Mouse (Mus musculus) layer of hippocampus, adult 2 months (tissue): Measurements from ENCODE around the gene Glis3. TPM values are rescaled to one million over a fixed set of nuclear protein-coding genes. Genes with fewer than 3 reads are reported as not detected.

Source experiments
- DNase-seq, 2 experiments: peaks; one replicate each; pipeline ENCODE4 v3.0.0; 2022; ENCODE audit warnings: low spot score in 2 of 2
- H3K27ac ChIP-seq: fragments of 200-600 bp; 2 replicates; pipeline ENCODE4 v1.8.1; 2022
- H3K4me3 ChIP-seq: fragments of 200-600 bp; 2 replicates; pipeline ENCODE4 v1.8.1; 2022; ENCODE audit warnings: mild to moderate bottlenecking
- CTCF ChIP-seq: fragments of 200-600 bp; conservative IDR thresholded peaks from 2 replicates; pipeline ENCODE4 v1.8.1; 2022; ENCODE audit warnings: antibody characterized with exemption, mild to moderate bottlenecking, moderate library complexity
- total RNA-seq, 2 experiments: library from RNA; stranded (reverse); gene quantifications; 2 replicates each; pipeline ENCODE4 v1.2.3; 2021

The Glis3 gene
- total RNA-seq, 2 experiments from 2014 or later: 33.0 to 36.4 TPM

GRCm38 (mm10) chr19:28647424-28647823, 32.5 kb downstream of the Glis3 start:
- no peak for TF ChIP-seq CTCF
- DNase-seq: no peak
- no peak overlapping the region for H3K4me3 ChIP-seq
- H3K27ac ChIP-seq: no peak overlapping the region

- no peak for DNase-seq
- TF ChIP-seq CTCF: no peak
- Histone ChIP-seq H3K27ac (no peak overlapping the region), H3K4me3 (no peak overlapping the region)
Measured at GRCm38 (mm10) chr19:28646286-28646685, 33.6 kb downstream of the Glis3 start.

GRCm38 (mm10) chr19:28640861-28641381, 39.0 kb downstream of the Glis3 start:
- Histone ChIP-seq H3K4me3 (no peak overlapping the region), H3K27ac (peak overlapping the region; percentile 23; the same call in 1 of the 2 replicates)
- TF ChIP-seq CTCF: no peak
- no peak for DNase-seq

GRCm38 (mm10) chr19:28635991-28636553, 43.8 kb downstream of the Glis3 start:
- no peak overlapping the region for H3K4me3 ChIP-seq
- H3K27ac ChIP-seq: peak overlapping the region; percentile 77
- no peak for DNase-seq
- no peak for TF ChIP-seq CTCF

- H3K4me3 ChIP-seq: no peak overlapping the region
- peak overlapping the region; percentile 77 for H3K27ac ChIP-seq
- no peak for TF ChIP-seq CTCF
- no peak for DNase-seq
Measured at GRCm38 (mm10) chr19:28634986-28635385, 44.9 kb downstream of the Glis3 start.

GRCm38 (mm10) chr19:28628416-28628815, 51.5 kb downstream of the Glis3 start:
- no peak overlapping the region for H3K4me3 ChIP-seq
- H3K27ac ChIP-seq: peak overlapping the region; percentile 67
- DNase-seq: peak; percentile 39 to 50
- TF ChIP-seq CTCF: peak; percentile 89

- DNase-seq: no peak
- H3K4me3 ChIP-seq: no peak overlapping the region
- peak overlapping the region; percentile 28; the same call in 1 of the 2 replicates for H3K27ac ChIP-seq
- TF ChIP-seq CTCF: no peak
Measured at GRCm38 (mm10) chr19:28626189-28626588, 53.7 kb downstream of the Glis3 start.

GRCm38 (mm10) chr19:28624571-28624970, 55.3 kb downstream of the Glis3 start:
- no peak for TF ChIP-seq CTCF
- Histone ChIP-seq H3K27ac (peak overlapping the region; percentile 74), H3K4me3 (no peak overlapping the region)
- no peak for DNase-seq

GRCm38 (mm10) chr19:28623726-28624125, 56.2 kb downstream of the Glis3 start:
- Histone ChIP-seq H3K4me3 (no peak overlapping the region), H3K27ac (peak overlapping the region; percentile 74)
- no peak for TF ChIP-seq CTCF
- peak in 1 of 2 experiments; percentile 33 for DNase-seq

GRCm38 (mm10) chr19:28621608-28622505, 58.0 kb downstream of the Glis3 start:
- TF ChIP-seq CTCF: no peak
- no peak for DNase-seq
- Histone ChIP-seq H3K4me3 (no peak overlapping the region), H3K27ac (peak overlapping the region; percentile 74; the same call in 1 of the 2 replicates)

GRCm38 (mm10) chr19:28617736-28618135, 62.1 kb downstream of the Glis3 start:
- Histone ChIP-seq H3K27ac (no peak overlapping the region), H3K4me3 (no peak overlapping the region)
- no peak for TF ChIP-seq CTCF
- DNase-seq: no peak

- DNase-seq: no peak
- no peak for TF ChIP-seq CTCF
- no peak overlapping the region for H3K4me3 ChIP-seq
- H3K27ac ChIP-seq: no peak overlapping the region
Measured at GRCm38 (mm10) chr19:28617191-28617590, 62.7 kb downstream of the Glis3 start.

- TF ChIP-seq CTCF: no peak
- H3K27ac ChIP-seq: no peak overlapping the region
- no peak overlapping the region for H3K4me3 ChIP-seq
- no peak for DNase-seq
Measured at GRCm38 (mm10) chr19:28616487-28616886, 63.4 kb downstream of the Glis3 start.
